Mouse (Mus musculus) cerebellum, postnatal 4 days (tissue): ENCODE measurements around the gene Sox4.

Experiments
- DNase-seq, 2 experiments: peaks; one replicate each; pipeline ENCODE4 v3.0.0; 2022; ENCODE audit warnings: low spot score in 2 of 2, mixed read lengths in 1 of 2

The Sox4 gene

DNA sequence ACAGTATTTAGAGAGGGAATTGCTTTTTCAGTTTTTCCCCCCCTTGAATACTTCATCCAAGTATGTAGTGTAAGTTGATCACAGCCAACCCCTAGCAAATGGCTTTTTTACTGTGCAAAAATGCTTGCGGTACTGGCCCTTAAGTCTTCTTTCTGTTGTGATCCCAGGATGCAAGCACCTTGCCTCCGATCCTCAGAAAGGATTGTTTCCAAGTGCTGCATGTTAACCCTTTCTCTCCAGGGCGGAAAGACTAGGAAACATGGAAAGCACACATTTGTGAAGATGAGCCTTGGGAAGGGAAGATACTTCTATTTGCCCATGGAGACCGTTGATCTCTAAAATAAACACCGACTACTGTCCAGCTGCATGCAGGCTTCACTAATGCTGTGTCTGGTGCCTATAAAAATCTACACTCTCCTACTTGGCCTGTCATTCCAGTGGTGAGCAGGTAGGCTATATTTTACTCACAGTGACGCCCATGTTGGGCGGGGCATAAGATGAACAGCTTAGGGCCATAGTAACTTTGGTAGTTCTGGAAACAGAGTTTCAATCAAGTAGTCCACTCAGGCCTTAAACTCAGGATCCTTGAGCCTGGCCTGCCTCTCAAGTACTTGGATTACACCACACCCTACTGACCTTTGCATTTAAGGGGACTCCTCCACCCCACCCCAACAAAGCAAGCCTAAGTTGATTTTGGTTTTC, 5.6 kb downstream of the Sox4 start:
- DNase-seq: no peak

DNA sequence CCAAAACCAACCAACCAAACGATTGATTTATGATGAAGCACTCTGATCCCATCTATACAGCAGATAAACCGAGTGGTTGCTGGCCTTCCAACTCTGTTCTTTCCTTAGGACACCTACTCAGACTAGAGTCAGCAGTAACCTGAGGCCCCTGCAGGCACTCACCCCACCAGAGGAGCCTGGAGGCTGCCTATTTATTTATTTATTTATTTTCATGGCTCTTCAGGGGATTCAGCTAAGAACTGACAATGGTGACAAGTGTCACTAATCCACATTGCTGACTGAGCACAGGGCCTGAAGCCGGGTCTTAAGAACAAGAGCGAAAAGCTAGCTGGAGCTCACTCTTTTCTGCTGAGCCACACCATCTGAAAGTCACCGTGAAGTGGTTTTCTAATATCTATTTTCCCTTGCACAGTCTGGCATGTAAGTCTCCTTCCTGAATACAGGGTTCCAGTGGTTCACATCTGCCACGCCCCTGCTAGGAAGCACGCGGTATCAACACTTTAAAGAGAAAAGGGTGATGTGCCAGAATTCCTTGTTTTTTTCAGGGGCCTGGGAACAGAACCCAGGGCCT, 6.9 kb downstream of the Sox4 start:
- DNase-seq: no peak

DNA sequence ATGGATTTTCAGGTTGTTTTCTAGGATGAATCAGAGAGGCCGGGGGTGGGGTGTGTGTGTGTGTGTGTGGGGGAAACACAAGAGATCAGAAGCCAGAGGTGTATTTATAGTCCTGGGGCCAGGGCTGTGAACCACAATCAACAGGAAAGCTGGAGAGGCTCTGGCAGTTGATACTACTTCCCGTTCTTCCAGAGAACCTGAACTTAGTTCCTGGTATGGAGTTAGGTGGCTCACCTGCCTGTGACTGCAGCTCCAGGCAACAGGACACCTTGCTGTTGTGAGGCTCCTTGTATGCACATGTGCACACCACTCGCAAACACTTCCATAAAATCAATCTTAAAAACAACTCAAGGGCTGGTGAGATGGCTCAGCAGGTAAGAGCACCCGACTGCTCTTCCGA, 7.8 kb downstream of the Sox4 start:
- no peak for DNase-seq

DNA sequence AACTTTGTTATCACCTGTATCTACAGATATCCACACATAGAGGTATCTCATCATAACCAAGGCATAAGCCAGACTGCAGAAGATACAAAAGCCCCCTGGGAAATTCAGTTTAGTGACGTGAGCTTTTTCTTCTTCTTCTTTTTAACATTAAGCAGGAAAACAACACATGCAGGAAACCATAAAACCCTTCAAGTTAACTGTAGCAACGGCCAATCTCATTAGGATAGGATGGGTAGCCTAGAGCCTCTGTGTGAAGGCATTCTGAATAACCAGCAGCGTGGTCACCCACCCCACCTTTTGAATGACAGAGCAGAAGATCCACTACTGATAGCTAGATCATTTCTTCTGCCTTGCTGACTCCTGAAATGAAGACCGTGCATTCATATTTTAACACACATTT, 10.6 kb downstream of the Sox4 start:
- DNase-seq: no peak

DNA sequence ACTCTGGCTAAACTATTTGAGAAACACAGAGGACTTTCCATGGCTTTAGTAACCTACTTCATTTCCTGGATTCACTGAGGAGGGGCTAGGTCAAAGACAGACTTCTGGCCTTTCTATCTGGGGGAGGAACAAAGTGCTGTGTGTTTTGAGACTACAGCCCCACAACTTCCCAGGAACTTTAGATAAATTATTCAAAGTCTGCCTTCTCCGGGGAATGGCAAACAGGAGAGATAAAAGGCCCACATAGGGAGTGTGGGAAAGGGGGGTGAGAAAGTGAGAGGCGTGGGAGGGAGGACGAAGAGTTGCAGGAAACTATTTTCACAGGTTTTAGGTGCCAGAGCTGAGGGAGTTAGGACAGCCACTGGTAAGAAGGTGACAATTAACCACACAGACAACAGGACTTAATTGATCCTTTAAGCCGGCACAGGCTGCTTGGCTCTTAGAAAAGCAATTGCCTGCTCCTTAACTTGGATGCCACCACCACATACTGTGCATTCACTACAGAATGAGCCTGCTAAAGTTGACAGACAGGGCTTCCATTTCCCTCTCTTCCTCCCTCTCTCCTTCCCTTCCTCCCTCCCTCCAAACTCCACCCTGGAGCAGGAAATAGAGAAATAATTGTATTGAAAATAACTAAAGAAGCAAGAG, 11.4 kb downstream of the Sox4 start:
- no peak for DNase-seq

DNA sequence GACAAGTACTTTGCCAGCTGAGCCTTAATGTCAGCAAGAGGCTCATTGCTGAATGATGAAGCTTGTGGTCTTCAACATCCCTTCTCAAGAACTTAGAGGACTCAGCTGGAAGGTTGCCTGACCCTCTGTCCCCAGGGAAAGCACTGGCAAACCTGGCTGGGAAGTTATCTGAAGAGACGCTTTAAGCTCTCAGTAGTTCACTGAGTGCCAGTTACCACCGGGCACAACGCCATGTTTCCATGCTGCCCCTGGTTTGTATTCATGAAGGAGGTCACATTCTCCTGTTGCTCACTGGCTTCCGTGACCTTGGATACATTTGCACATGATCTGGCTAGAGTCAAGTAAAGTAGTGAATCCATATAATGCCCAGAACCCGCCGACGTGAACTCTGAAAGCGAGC, 20.1 kb downstream of the Sox4 start:
- DNase-seq: peak in 1 of 2 experiments; percentile 10

DNA sequence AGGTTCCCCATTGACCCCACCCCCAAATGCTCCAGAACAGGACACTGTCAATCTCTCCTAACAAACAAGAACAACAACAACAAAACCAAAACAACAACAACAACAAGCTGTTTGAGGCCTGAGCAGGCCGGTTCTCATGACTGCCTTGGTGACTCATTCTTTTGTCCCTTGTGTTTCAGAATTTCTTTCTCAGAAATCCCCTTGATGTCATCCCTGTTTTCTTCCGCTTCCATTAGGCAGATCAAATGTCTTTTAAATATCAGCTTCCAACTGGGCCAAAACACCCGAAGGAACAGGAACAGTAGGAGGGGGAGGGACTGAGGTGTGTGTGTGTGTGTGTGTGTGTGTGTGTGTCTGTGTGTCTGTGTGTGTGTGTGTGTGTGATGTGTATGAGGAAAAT, 21.7 kb downstream of the Sox4 start:
- DNase-seq: no peak

DNA sequence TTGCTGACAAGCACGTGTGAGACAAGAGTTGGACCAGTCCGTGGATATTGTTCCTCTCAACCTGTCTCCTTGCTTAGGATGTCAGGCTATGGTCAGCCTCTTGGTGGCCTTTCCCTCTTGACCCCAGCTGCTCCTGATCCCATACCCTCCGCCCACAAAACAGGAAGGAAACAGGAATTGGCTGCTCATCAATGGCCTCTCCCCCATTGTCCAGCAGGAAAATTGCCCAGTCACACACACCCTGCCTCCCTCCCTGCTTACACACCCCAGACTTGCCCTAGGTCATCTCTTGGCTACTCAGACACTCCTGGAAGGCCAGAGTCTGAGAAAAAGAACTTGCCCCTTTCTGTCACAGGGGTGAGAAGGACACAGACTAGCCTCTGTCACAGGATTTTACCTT, 22.2 kb downstream of the Sox4 start:
- DNase-seq: no peak

DNA sequence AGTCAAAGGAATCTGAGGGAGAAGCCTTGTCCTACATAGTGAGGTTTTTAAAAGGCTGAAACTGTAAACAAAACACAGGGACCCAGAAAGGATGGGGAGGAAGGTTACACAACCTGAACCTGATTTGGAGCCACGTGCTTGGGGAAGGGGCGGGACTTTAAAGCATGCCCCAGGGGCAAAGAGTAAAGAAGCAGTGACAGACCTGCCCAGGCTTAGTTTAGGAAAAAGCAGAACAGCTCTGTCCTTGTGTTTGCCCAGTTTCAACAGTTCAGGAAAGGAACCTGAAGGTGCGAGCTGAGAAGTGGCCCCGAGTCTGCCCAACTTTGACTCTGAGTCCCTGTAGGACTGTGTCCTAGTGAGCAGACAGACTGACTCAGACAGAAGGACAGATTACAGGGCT, 23.1 kb downstream of the Sox4 start:
- DNase-seq: no peak

DNA sequence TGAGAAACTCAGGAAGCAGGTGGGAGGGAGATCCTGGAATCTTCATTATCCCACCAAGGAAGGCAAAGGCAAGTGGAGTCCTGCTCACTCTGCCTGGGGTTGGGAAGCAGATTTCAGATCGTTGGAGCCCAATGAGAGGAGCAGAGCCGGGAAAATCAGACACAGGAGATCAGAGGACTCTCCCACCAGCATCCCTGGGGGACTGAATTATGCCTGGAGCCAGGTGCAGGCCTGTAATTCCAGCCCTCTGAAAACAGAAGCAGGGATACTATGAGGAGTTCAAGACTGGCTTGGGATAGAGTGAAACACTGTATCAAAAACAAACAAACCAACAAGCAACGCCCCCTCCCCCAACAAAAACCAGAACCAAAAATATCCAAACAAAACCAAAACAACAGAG, 23.6 kb downstream of the Sox4 start:
- no peak for DNase-seq

DNA sequence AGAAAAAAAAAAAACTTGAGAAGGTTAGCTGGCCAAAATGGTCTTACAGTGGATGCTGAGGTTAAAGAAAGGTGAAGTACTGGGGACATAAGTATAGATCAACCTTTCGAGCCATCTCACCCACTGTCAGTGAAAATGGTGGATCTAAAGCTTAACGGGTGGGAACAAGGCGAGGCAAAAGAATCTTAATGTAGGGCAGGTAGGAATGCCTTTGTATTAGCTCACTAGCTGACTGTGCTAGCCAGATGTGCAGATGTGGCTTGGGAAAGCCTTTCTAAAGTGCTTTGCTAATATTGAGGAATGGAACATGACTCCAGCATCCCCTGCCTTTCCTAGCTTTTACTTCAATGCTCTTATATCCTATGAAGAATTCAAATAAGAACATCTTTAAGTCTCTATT, 30.4 kb downstream of the Sox4 start:
- DNase-seq: no peak

DNA sequence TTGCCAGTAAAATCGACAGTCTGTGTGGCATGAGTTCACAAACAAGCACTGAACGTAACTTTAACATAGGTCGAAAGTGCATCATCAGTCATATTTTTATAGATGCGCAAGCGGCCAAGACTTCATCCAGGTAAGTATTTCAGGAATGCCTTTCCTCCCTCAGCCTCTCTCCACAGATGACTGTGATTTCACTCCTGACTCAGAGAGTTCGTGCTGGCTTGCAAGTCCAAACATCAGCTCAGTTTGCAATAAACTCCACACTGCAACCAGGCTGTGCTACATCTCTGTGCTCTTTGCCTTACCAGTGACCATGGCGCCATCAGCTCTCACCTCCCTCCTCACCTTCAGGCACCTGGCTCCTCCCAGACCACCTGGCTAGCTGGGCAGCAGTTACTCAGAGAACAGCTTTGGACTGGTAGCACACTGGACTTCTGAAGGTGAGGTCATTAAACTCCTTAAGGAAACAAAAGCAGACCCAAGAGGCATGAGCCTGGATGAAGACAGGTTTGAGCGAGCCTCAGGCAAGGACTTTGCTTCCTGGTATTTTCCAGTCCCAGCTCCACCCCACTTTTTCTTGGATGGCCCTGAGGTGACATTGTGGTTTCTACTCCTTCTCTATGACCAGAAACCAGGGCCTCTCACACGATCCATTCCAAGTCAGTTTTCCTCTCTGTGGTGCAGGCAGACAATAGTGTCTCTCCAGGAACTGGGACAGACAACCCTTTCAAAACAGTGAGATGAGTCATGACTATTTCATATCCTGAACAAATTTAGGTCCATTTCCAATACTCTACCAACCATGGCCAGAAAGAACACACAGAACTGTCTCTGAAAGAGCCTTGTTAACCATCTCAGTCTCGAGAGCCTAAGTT, 35.9 kb downstream of the Sox4 start:
- DNase-seq: no peak

DNA sequence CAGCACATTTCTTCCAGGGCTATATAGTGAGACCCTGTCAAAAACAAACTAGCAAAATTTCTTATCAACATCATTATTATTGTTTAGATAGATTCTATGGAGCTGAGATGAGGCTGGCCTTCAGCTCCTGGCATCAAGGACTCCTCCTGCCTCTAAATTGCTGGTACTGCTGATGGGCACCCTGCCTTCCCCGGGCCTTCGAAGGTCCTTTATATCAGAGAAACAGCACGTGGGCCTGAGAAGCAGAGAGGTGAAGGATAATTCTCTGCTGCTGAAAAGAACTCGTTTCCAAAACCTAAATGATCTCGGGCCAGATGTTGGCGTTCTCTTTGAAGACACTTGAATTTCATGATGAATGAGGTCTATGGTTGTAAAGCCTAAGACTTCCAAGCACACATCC, 39.9 kb downstream of the Sox4 start:
- no peak for DNase-seq

DNA sequence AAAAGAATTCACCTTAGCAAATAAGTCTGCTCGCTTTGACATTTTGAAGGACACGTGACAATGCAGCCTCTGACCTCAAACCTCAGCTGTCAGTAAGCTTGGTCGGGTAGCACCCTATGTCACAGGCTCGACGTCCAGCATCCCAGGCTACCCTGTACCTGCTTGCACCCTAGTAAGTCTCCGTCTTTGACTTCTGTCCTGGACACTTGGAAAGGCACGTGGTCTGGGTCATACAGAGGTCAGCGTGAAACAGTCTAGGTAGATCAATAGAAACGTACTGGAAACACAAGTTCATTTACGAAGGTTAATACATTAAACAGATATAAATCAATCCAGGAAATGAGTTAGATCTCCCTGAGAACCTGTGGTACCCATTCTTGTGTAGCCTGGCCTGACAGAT, 46.5 kb downstream of the Sox4 start:
- no peak for DNase-seq
